ENCODE assay signal across 20 mouse cellular contexts in the genomic region with DNA sequence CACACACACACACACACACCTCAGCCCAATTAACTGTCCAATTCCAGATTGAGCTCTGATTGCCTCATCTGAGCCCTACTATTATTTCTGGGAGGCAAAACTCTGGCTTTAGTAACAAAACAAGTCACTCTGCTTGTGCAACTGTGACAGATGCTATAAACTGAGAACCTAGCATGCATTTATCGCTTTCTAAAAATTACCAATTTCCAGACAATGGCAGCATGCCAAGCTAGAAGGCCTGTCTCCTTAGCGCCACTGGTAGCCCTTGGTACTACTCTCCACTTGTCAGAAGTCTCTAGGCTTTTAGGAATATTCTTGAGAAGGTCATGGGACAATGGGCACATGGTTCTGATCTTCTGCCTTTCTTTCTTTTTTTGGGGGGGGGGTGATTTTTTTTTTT.
DNase-seq lines count a peak whose midpoint lies in the region; ATAC-seq and TF ChIP-seq lines count a peak whose summit lies in the region.
"Had no signal": no experiment of that assay in that cellular context is flagged by ENCODE, and none has a peak within 500 bp of the region (broad histone marks: within the 10 kb centered on the region; RNA-seq: fewer than 3 reads in every experiment).

No protein-coding gene starts in this region.

- H3K27me3 ChIP-seq in midbrain, embryonic 14.5 days (ENCODE audit: control insufficient read depth, insufficient read depth, low read length): no peaks in the 10 kb centered on the region
- H3K27me3 ChIP-seq in midbrain, postnatal 0 days (ENCODE audit: insufficient read depth, low read length): no peaks in the 10 kb centered on the region
- H3K27me3 ChIP-seq in lung, postnatal 0 days (replicated peaks; ENCODE audit: insufficient read depth, low read length): no peaks in the 10 kb centered on the region
- H3K27me3 ChIP-seq: forebrain, embryonic 13.5 days; hindbrain, embryonic 12.5 days had no signal

- H3K9me3 ChIP-seq in midbrain, embryonic 14.5 days (ENCODE audit: control insufficient read depth, low read length): no peaks in the 10 kb centered on the region
- H3K9me3 ChIP-seq in midbrain, postnatal 0 days (ENCODE audit: low read length): no peaks in the 10 kb centered on the region
- no peaks in the 10 kb centered on the region for H3K9me3 ChIP-seq in lung, postnatal 0 days (ENCODE audit: low read length)
- H3K9me3 ChIP-seq: embryonic facial prominence, embryonic 10.5 days; forebrain, embryonic 13.5 days; heart, embryonic 10.5 days; hindbrain, embryonic 12.5 days had no signal

- no peaks in the 10 kb centered on the region for H3K4me1 ChIP-seq in midbrain, embryonic 14.5 days (ENCODE audit: control insufficient read depth, insufficient read depth, low read length)
- no peaks in the 10 kb centered on the region for H3K4me1 ChIP-seq in midbrain, postnatal 0 days (ENCODE audit: insufficient read depth, low read length)
- no peaks in the 10 kb centered on the region for H3K4me1 ChIP-seq in lung, postnatal 0 days (ENCODE audit: insufficient read depth, low read depth, low read length)
- H3K4me1 ChIP-seq: embryonic facial prominence, embryonic 10.5 days; forebrain, embryonic 13.5 days; heart, embryonic 10.5 days; hindbrain, embryonic 12.5 days had no signal

- peaks cover 21% of the 10 kb centered on the region for H3K36me3 ChIP-seq in midbrain, embryonic 14.5 days (ENCODE audit: control insufficient read depth, insufficient read depth, low read length)
- H3K36me3 ChIP-seq in midbrain, postnatal 0 days (ENCODE audit: insufficient read depth, low read length): peaks cover 4% of the 10 kb centered on the region
- H3K36me3 ChIP-seq in lung, postnatal 0 days (ENCODE audit: insufficient read depth, low read length): peaks cover 4% of the 10 kb centered on the region; the same call in 1 of the 2 replicates

- TF ChIP-seq EP300 in lung, postnatal 0 days (IDR thresholded peaks at IDR 0.05): no peak

- TF ChIP-seq CTCF in midbrain, postnatal 0 days (IDR thresholded peaks at IDR 0.05): no peak
- peak; percentile 37 for TF ChIP-seq CTCF in lung, postnatal 0 days (IDR thresholded peaks at IDR 0.05)

- no peak overlapping the region for H3K4me3 ChIP-seq in midbrain, embryonic 14.5 days (replicated peaks; ENCODE audit: low read depth, low read length)
- H3K4me3 ChIP-seq in midbrain, postnatal 0 days (ENCODE audit: low read depth, low read length): no peak overlapping the region
- no peak overlapping the region for H3K4me3 ChIP-seq in lung, postnatal 0 days (ENCODE audit: low read depth, low read length)
- H3K4me3 ChIP-seq: embryonic facial prominence, embryonic 10.5 days; forebrain, embryonic 13.5 days; gastrocnemius, adult 2 months; heart, embryonic 10.5 days; hindbrain, embryonic 12.5 days had no signal

- no peak overlapping the region for H3K4me2 ChIP-seq in midbrain, embryonic 14.5 days (ENCODE audit: low read length)
- H3K4me2 ChIP-seq in midbrain, postnatal 0 days (ENCODE audit: low read depth, low read length, poor library complexity, severe bottlenecking): no peak overlapping the region
- no peak overlapping the region for H3K4me2 ChIP-seq in lung, postnatal 0 days (replicated peaks; ENCODE audit: low read depth, low read length)
- H3K4me2 ChIP-seq: forebrain, embryonic 13.5 days; hindbrain, embryonic 12.5 days had no signal

- H3K27ac ChIP-seq in midbrain, embryonic 14.5 days (replicated peaks; ENCODE audit: low read depth, low read length): no peak overlapping the region
- H3K27ac ChIP-seq in midbrain, postnatal 0 days (ENCODE audit: low read depth, low read length): no peak overlapping the region
- H3K27ac ChIP-seq in lung, postnatal 0 days (ENCODE audit: low read length): no peak overlapping the region
- H3K27ac ChIP-seq: embryonic facial prominence, embryonic 10.5 days; forebrain, embryonic 13.5 days; gastrocnemius, adult 2 months; heart, embryonic 10.5 days; hindbrain, embryonic 12.5 days had no signal

- H3K9ac ChIP-seq in midbrain, embryonic 14.5 days (replicated peaks; ENCODE audit: low read length): no peak overlapping the region
- no peak overlapping the region for H3K9ac ChIP-seq in midbrain, postnatal 0 days (replicated peaks; ENCODE audit: low read length, poor library complexity, severe bottlenecking)
- H3K9ac ChIP-seq in lung, postnatal 0 days (replicated peaks; ENCODE audit: low read depth): no peak overlapping the region
- H3K9ac ChIP-seq: forebrain, embryonic 13.5 days; hindbrain, embryonic 12.5 days had no signal

- peak; percentile 16 for DNase-seq in layer of hippocampus, adult 11-12 months (ENCODE audit: low spot score)
- no peak for DNase-seq in layer of hippocampus, postnatal 14 days (ENCODE audit: low spot score in 2 of 2)
- peak; percentile 23 for DNase-seq in midbrain, embryonic 14.5 days
- DNase-seq in midbrain, postnatal 0 days (ENCODE audit: low spot score): no peak
- DNase-seq in lung, postnatal 0 days (ENCODE audit: low spot score): peak; percentile 61
- DNase-seq in adrenal gland, postnatal 10 days: no peak
- no peak for DNase-seq in Muller cell, postnatal 12 days (ENCODE audit: inconsistent ontology term)
- DNase-seq: adrenal gland, postnatal 14 days; cerebellum, adult 11 months; cerebellum, adult 9-10 months; gastrocnemius, adult 2 months; gastrocnemius, postnatal 25 days; heart, postnatal 10 days; heart, postnatal 4 days had no signal

- ATAC-seq in midbrain, embryonic 14.5 days (ENCODE audit: low FRiP score, low TSS enrichment): no peak
- ATAC-seq in midbrain, postnatal 0 days (ENCODE audit: low FRiP score): no peak; the same call in 1 of the 2 replicates
- peak; percentile 32 for ATAC-seq in lung, postnatal 0 days
- ATAC-seq: forebrain, embryonic 13.5 days; hindbrain, embryonic 16.5 days; inflammation-experienced regulatory T-cells, adult 6 months had no signal

- 91% methylated on average over 2 of the region's 2 CpGs for WGBS in midbrain, embryonic 14.5 days
- WGBS in midbrain, postnatal 0 days: 87% methylated on average over 2 of the region's 2 CpGs
- 55% methylated on average over 2 of the region's 2 CpGs for WGBS in lung, postnatal 0 days

Comparison
In these comparisons a context has a peak if more than half of its experiments do, and no peak if none do; other contexts are left out.
1. DNase-seq: peak in layer of hippocampus, adult 11-12 months (single experiment), midbrain, embryonic 14.5 days (single experiment) and lung, postnatal 0 days (single experiment); none in layer of hippocampus, postnatal 14 days (0 of 2), midbrain, postnatal 0 days (single experiment), adrenal gland, postnatal 10 days (single experiment) and Muller cell, postnatal 12 days (single experiment).